Mouse (Mus musculus): ENCODE data around the gene Styx.

DNA sequence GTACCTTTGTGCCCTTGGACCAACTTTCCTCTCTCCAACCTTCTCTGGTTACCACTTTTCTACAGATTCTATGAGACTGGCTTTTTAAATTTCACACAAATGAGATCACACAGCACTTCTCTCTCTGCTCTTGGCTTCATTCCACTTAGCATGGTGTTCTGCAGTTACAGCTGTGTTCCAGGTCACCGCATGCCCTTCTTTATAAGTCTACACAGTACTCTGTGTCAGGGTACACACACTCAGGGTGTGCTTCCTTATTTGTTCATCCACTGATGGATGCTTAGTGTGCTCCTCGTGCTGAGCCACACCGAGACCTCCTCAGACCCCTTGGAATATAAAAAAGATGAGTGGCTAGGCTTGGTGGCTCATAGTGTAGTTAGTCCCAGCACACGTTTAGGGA lies 30.8 kb upstream of the Styx start:
- TF ChIP-seq CTCF (conservative IDR thresholded peaks at IDR 0.05; ENCODE audit: low read length) (no peak), NANOG (IDR thresholded peaks at IDR 0.05; ENCODE audit: borderline replicate concordance, low read length) (no peak)

All from E14TG2a.4 (cell line).